Mouse (Mus musculus) common myeloid progenitor, adult 5-6 weeks (primary cell): ENCODE results near the gene Btbd11. TPM values are rescaled to one million over a fixed set of nuclear protein-coding genes. Genes with fewer than 3 reads are reported as not detected.

ENCODE experiments used
- ATAC-seq: replicated peaks from 2 replicates; pipeline ENCODE4 v1.8.0; 2016; ENCODE audit warnings: low read depth, mild to moderate bottlenecking, moderate TSS enrichment, inconsistent platforms; ENCODE audit not compliant: poor library complexity, severe bottlenecking
- total RNA-seq: library from RNA; stranded (forward); fragments of 200-1000, 187-1606 nt; gene quantifications from 2 replicates; pipeline ENCODE4 v1.2.3, GENCODE M21; 2017

Gene Btbd11
- total RNA-seq, 1 experiment from 2014 or later = 2.2 TPM

- peak; percentile 93 for ATAC-seq
Measured at GRCm38 (mm10) chr10:85411120-85411519, 24.5 kb downstream of the Btbd11 start.

- no peak for ATAC-seq
Measured at GRCm38 (mm10) chr10:85420851-85421628, 34.4 kb downstream of the Btbd11 start.

- no peak for ATAC-seq
Measured at GRCm38 (mm10) chr10:85421629-85422012, 35.0 kb downstream of the Btbd11 start.

DNA sequence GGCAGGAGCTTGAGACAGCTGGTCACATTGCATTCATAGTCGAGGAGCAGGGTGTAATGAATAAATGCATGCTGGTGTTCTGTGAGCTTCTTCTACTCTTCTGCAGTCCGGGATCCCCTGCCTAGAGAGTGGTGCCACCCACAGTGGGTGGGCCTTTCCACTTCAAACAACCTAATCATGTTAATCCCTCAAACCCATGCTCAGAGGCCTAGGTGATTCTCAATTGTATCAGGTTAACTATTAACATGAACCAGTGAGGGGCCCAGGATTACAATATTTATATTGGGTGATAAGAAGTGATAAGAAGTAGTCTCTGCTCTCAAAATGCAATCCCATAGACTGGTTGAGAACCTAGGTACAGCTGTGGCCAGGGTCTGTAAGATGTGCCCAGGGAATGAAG lies 39.1 kb downstream of the Btbd11 start:
- ATAC-seq = no peak

GRCm38 (mm10) chr10:85437217-85437616 lies 50.6 kb downstream of the Btbd11 start:
- ATAC-seq = no peak

GRCm38 (mm10) chr10:85443371-85443770 lies 56.8 kb downstream of the Btbd11 start:
- ATAC-seq = no peak

DNA sequence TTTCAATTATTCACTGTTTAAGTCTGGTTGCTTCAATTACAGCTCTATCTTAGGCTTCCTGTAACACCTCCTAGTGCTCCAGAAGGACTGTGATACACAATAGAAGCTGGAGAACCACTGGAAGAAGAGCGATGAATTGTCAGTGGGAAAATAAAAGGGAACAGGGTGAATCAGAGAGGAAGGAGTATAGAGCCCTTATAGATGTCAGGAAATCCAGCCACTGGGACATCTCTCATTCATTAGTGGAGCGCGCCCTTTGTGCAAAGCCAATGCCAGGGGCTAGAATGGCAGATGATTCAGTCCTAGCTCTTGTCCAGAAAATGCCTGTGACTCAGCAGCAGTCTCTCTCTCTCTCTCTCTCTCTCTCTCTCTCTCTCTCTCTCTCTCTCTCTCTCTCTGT lies 59.3 kb downstream of the Btbd11 start:
- no peak for ATAC-seq

GRCm38 (mm10) chr10:85446700-85447099 lies 60.1 kb downstream of the Btbd11 start:
- no peak for ATAC-seq

GRCm38 (mm10) chr10:85447869-85448268 lies 61.3 kb downstream of the Btbd11 start:
- ATAC-seq = no peak

DNA sequence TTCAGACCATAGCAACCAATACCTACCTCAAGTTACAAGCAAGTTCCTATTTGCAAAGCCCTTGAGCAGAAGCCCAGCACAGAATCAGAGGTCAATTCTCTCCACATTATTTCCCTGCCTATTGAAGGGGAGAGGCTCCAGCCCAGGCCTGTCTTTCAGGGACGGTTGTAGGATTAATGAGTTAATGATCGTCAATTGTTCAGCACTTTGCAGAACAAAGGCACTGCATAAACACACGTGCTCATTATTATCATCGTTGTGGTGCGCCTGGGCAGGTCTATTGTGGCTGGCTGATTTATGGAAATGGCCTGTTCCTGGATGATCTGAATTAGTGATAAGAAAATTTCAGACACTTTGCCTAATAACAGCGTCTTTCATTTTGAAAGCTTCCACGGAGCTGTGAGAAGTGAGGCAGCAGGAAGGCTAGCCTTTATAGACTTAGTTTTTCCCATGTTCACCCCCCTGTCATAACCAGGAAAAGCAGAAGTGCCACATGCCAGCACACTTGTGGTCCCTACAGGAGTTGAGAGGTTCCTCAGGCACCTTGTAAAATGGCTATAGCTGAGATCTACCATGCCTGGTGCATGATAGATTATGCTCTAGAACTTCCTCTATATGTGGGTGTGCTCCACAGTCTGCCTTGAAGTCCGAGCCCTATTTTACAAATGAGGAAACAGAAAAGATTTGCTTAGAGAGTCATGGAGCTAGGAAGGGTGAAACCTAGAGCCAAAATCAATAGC lies 65.2 kb downstream of the Btbd11 start:
- ATAC-seq = peak; percentile 91

DNA sequence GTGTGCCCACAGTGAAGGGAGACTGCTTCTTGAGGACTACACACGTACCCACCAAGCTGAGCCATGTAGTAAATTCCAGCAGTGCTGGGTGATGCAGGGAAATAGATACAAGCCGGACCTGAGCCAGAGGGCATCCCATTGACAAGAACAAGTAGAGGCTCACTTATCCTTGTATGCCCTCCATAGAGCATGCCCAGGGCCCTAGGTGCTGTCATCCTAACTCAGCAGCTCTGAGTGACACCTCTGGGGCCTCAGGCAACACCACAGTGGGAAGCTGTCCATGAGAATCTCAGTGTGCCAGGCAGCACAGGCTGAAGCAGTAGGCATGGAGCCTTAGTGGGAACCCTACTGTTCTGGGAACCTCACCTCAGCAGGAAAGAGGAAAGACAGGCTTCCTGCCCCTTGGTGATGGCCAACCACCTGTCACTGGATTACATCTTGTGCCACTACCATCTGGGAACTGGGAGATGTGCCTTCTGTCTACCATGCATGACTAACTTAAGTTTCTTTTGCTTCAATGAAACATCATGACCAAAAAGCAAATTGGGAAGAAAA lies 66.7 kb downstream of the Btbd11 start:
- no peak for ATAC-seq

DNA sequence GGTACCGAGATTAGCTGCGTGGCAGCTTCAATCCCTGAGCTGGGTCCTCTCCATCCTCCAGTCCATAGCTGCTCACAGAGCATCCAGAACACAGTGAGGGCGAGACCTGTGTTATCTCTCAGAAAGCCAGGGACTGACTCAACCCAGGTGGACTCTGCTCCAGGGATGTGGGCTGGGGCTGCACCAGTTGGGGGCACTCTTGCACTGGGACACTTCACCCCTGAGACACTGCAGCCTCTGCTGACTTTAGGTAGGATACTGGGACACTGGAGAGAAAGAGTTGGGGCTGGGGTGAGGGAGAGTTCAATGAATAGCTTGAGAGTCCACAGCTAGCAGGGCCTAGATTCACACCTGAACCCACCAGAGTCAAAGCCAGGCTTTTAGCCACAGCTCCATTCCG lies 69.4 kb downstream of the Btbd11 start:
- no peak for ATAC-seq

DNA sequence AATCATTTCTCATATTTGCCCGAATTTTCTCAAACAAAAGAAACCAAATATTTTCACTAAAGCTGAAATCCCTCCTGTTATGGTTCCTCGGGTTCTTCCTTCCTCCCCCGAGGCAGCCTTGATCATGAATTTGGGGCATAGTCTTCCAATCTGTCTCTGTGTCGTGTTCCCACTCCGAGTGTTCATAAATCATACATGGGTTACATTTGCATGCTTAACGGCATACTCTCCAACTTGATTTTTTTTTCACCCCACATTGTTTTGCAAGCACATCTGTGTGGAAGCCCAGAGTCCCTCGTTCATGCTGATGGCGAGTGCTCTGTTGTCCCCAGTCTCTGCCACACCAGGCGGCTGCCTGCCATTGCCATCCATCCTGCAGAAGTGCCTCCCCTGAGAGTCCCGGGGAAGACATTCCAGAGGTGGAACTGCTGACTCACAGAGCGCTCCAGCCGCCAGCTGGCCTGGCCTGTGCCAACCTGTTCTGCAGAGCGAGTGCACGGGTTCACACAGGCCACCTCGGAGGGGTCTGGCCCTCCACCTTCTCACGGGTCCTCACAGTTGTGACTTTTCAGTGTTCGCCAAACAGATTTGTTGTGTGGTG lies 72.2 kb downstream of the Btbd11 start:
- ATAC-seq = no peak

- ATAC-seq = no peak
Measured at GRCm38 (mm10) chr10:85460736-85461135, 74.1 kb downstream of the Btbd11 start.

DNA sequence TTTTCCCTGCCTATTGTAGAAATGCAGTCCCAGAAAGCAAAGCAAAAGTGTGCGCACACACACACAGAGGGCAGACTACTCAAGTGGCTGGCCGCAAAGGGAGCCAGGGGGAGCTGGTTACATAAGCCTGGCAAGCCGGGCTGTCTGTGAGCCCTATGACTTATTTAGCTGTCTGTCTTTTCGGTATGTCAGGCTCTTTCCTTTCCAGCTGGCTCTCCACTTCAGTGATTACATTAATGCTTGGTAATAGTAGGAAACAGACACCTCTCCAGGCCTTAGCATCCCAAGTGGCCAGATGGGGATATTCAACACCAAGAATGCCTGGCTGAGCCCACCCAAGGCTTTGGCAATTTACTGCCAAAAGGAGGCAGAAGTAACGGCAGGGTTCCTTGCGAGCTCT lies 77.5 kb downstream of the Btbd11 start:
- ATAC-seq = no peak

GRCm38 (mm10) chr10:85465516-85466408 lies 79.1 kb downstream of the Btbd11 start:
- no peak for ATAC-seq

DNA sequence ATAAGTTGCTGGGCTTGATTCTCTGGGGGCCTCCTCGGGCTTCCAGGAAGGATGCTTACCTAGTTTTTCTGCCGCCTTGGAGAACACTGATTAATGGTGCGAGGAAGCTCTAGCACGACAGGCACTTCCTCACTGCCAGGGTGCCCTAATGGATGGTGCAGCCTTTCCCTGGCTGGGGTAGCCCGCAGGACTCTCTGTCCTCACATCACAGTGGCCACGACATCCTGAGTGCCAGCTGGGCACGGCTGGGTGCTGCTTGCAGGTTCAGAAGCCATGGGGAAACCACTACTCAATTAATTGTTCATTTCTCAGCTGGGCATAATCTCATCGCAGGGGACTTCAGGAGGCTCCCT lies 79.8 kb downstream of the Btbd11 start:
- ATAC-seq = no peak

DNA sequence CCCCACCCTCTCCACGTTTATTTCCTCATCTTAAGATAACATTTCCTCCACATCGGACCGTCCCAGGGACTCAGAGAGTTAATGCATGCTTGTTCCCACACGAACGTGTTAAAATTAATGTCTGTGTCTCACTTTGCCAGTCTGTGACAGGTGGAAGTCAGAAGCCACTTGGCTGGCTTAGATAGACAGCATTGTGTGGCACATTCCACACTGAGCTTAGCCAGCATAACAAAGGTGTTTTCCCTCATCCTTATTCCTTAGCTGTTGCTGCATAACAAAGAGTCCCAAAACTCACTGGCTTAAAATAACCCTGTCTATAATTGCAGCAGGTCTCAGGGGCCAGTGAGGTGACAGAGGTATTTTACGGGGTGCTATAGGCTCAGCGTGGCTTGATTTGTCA lies 80.8 kb downstream of the Btbd11 start:
- ATAC-seq = no peak

DNA sequence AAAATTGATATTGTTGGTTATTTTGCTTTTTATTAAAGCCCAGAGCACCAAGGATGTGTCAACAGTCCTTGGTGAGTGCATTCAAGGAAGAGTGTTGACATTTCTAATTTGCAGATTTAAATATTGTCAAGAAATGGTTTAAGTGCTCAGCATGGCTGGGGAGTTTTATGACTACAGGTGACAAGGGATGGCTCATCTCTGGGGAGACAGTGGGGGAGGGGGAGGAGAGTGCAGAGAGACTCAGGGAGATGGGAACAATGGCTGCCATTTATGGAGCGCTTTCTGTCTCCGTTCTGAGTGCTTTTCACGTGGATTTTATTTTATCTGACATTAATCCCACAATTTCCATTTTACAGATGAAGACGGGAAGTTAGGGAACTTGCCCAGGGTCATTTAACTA lies 81.9 kb downstream of the Btbd11 start:
- ATAC-seq = no peak

DNA sequence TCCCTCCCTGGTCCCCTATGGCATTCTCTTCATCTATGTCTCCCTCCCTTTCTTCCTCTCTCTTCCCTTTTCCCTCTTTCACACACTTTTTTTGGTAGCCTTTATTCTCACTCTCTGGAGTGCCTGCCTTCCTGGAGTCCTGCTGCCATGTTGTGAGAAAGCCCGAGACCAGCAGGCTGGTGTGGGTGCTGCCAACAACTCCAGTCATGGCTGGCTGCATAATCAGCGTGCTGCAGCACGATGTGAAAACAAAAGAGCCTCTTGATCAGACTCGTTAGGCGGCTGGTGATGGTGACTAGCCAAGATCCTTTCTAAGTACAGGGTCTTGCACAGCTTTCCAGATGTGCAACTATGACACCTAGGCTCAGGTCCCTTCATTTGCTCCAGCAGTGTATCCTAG lies 82.7 kb downstream of the Btbd11 start:
- ATAC-seq = no peak
